Mouse (Mus musculus) testis, adult 2 months (tissue): ENCODE data around the gene Ezh1.

Experiments used
- CTCF ChIP-seq: fragments of 200-500 bp; IDR thresholded peaks from 2 replicates; pipeline ENCODE4 v1.5.1; 2012; ENCODE audit warnings: low read depth, mild to moderate bottlenecking, inconsistent platforms, low read length, moderate library complexity; ENCODE audit not compliant: control insufficient read depth, insufficient read depth, insufficient replicate concordance
- POLR2A ChIP-seq: fragments of 200-500 bp; IDR thresholded peaks from 2 replicates; pipeline ENCODE4 v1.6.1; 2012; ENCODE audit warnings: low read depth, mild to moderate bottlenecking, inconsistent platforms, low read length, moderate library complexity; ENCODE audit not compliant: control insufficient read depth

- TF ChIP-seq CTCF (no peak), POLR2A (no peak)
These were observed 77.5 kb downstream of the Ezh1 start for GRCm38 (mm10) chr11:101148751-101149150.
